Mouse (Mus musculus) liver (tissue): ENCODE data around the gene Stac2.

Experiments
- DNase-seq: peaks from one replicate; pipeline ENCODE4 v3.0.0-alpha.2; 2020; ENCODE audit warnings: mixed read lengths

Stac2 gene

GRCm38 (mm10) chr11:98052989-98053834 is at the start of gene Stac2:
Stac2 (minus strand) TSS chr11:98053462.
- peak; percentile 69 for DNase-seq

GRCm38 (mm10) chr11:98101332-98101731 is 48.1 kb upstream of the Stac2 start:
- DNase-seq = no peak

- DNase-seq = no peak
Observed at GRCm38 (mm10) chr11:98090583-98090982, 37.3 kb upstream of the Stac2 start.

- peak; percentile 55 for DNase-seq
Observed at GRCm38 (mm10) chr11:98088224-98088623, 35.0 kb upstream of the Stac2 start.

- no peak for DNase-seq
Observed at GRCm38 (mm10) chr11:98086574-98086973, 33.3 kb upstream of the Stac2 start.

- no peak for DNase-seq
Observed at GRCm38 (mm10) chr11:98086141-98086540, 32.9 kb upstream of the Stac2 start.

- DNase-seq = no peak
Observed at GRCm38 (mm10) chr11:98082745-98083144, 29.5 kb upstream of the Stac2 start.

GRCm38 (mm10) chr11:98080450-98080849 is 27.2 kb upstream of the Stac2 start:
- DNase-seq = no peak

- DNase-seq = no peak
Observed at GRCm38 (mm10) chr11:98077086-98077485, 23.8 kb upstream of the Stac2 start.

- peak; percentile 82 for DNase-seq
Observed at GRCm38 (mm10) chr11:98075195-98075808, 22.0 kb upstream of the Stac2 start.

GRCm38 (mm10) chr11:98073442-98073841 is 20.2 kb upstream of the Stac2 start:
- DNase-seq = no peak

GRCm38 (mm10) chr11:98067255-98067654 is 14.0 kb upstream of the Stac2 start:
- no peak for DNase-seq

GRCm38 (mm10) chr11:98066201-98066600 is 12.9 kb upstream of the Stac2 start:
- no peak for DNase-seq

- no peak for DNase-seq
Observed at GRCm38 (mm10) chr11:98061904-98062562, 8.8 kb upstream of the Stac2 start.

GRCm38 (mm10) chr11:98061441-98061840 is 8.2 kb upstream of the Stac2 start:
- DNase-seq = no peak

- DNase-seq = no peak
Observed at GRCm38 (mm10) chr11:98060104-98060692, 6.9 kb upstream of the Stac2 start.

- DNase-seq = no peak
Observed at GRCm38 (mm10) chr11:98059662-98060061, 6.4 kb upstream of the Stac2 start.

GRCm38 (mm10) chr11:98057998-98058397 is 4.7 kb upstream of the Stac2 start:
- DNase-seq = no peak

- no peak for DNase-seq
Observed at GRCm38 (mm10) chr11:98057466-98057865, 4.2 kb upstream of the Stac2 start.

GRCm38 (mm10) chr11:98052129-98052988 is 903 bp downstream of the Stac2 start:
- DNase-seq = no peak

GRCm38 (mm10) chr11:98051611-98052128 is 1.6 kb downstream of the Stac2 start:
- DNase-seq = no peak

- DNase-seq = no peak
Observed at GRCm38 (mm10) chr11:98050940-98051339, 2.3 kb downstream of the Stac2 start.
